Mouse (Mus musculus) common myeloid progenitor, adult 5-6 weeks (primary cell): ENCODE measurements at regions not wholly inside any gene's neighbourhood (a gene's known extent, or its start where the extent isn't known, plus 50 kb on each side); places are given as distances from the start of the nearest gene placed in this dataset.

Experiments
- ATAC-seq: replicated peaks from 2 replicates; pipeline ENCODE4 v1.8.0; 2016; ENCODE audit warnings: low read depth, mild to moderate bottlenecking, moderate TSS enrichment, inconsistent platforms; ENCODE audit not compliant: poor library complexity, severe bottlenecking

DNA sequence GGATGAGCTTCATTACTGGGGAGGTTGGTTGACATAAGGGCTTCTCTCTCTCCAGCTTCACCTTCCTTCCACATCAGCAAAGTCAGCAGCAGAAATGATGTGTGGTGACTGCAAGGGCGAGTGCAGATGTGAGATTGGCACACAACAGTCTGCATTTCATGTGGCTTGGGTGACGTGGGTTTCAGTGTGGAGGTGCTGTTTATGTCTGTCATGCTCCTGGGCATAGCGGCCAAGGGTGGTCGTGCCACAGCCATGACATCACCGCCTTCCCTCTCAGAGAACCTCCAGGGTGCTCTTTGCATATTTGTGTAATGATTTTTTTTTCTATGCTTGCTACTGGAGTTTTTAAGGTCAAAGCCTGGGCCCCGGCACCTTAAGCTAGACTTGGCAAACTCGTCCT is 64.0 kb downstream of the Pthlh start:
- ATAC-seq = no peak

DNA sequence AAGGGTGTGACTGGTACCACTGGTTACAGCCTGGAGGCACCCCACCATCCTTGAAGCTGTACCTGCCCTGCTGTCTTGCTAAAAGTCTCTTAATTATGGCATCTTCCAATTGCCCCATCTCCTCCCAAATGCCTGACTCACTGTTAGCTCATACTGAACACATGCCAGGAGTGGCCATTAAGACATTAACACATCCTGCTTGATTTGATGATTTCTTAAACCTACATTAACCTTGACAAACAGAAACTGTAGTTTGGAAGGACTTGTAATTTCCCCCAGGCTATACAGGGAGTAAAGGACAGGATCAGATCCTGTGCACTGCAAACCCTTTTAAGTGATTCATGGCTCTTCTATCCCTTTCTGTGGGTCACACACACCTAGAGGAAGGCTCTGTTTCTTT is 64.6 kb downstream of the Pthlh start:
- ATAC-seq = no peak

DNA sequence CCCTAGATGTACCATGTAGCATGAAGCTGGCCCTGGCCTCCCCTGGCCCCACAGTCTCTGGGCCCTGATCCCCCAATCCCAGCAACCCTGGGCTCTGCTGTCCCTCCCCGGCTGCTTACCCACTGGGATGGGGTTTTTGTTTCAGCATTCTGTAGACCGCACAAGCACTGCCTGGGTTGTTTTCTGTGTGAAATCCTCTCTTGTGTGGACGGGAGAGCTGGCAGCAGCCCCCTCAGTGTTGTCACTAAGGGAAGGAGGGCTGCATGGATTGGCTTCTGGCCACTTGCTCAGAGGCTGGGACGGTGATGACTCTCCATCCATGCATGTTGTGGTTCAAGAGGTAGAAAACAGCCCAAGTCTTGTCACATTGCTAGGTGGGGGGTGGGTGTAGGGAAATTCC is 67.6 kb downstream of the Pthlh start:
- no peak for ATAC-seq

DNA sequence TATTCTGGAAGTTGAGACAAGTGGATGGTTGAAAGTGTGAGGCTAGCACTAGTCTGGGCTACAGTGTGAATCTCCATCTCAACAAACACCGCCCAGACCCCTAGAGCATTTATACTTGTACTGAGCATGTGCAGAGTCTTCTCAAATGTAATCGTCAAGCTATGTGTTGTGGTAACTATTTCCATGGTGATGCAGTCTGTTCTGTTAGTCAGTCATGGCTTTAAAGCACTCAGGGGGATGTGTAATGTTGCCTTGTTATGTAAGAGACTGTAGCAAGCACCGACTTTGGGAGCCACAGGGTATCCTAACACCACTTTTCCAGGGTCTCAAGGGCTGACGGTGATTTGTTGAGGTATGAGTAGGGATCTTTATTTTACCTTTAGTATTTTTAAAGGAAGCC is 68.7 kb downstream of the Pthlh start:
- no peak for ATAC-seq

DNA sequence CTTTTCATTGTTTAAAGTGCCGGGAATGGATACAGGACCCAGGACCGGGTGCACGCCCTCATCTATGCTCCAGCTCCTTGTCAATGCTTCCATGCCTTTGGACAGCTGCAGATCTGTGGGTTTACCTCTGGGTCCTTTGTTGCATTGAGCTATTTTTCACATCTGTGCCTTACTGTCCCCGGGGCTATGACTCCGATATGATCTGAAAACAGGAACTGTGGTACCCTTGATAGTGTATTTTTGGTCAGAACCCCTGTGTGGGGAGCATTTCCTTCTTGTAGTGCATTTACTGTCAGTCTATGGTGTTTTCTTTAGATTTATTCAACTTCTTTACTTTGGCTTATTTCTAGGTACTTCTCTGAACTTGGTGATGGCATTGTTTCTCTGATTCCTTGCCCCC is 76.3 kb downstream of the Pthlh start:
- peak; percentile 71 for ATAC-seq

DNA sequence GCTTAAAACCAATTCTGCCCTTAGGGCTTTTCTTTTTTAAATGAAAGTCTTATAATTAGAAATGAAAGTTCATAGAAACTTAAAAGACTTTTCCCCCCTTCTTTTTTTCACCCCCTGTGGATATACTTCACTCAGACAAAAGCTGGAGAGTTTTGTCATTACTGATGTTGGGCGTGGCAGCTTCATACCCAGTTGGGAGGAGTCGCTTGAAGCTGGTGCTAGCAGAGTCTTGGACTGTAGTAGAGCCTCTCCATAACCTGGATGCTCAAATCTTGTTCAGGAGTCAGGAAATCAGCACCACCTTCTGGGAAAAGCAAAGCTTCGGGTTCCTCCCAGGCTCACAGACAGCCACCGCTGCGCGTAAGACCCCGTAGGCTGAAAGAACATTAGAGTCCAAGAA is 85.7 kb downstream of the Pthlh start:
- no peak for ATAC-seq

DNA sequence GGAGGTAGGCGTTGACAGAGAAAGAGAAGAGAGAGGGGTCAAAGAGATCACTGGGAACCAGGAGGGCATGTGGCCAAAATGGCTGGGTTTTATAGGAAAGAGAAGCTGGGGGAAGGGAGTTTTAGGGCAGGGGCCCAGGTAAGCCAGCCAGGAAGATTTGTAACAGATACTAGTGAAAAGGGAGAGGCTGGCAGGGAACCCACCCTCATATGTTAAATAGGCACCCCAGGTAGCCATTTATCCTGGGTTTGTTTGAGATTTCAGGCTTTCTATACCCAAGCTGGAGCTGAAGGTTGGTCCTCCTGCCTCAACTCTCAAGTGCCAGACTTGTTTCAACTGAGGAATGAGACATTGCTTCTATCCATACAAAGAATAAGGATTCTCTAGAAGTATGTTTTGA is 85.0 kb downstream of the Klhl42 start:
- ATAC-seq = no peak
